Mouse (Mus musculus) erythroblast, adult 5-6 weeks (primary cell): ENCODE results near the gene Hsp90ab1. TPM values are rescaled to one million over a fixed set of nuclear protein-coding genes. Genes with fewer than 3 reads are reported as not detected.

ENCODE experiments used
- ATAC-seq: replicated peaks from 2 replicates; pipeline ENCODE4 v1.8.0; 2016; ENCODE audit warnings: moderate number of reproducible peaks, mild to moderate bottlenecking, moderate TSS enrichment, inconsistent platforms; ENCODE audit not compliant: poor library complexity, low FRiP score, severe bottlenecking
- total RNA-seq, 2 experiments: library from RNA; stranded (forward) in 1 of 2; stranded (reverse) in 1 of 2; fragments of 150-400 nt in 1 of 2; fragments of 200-764, 138-1000 nt in 1 of 2; gene quantifications; 2 replicates each; pipeline versions ENCODE4 v1.2.3 to v1.2.4; 2015 to 2017; ENCODE audit warnings: low replicate concordance in 2 of 2

Hsp90ab1 gene
- total RNA-seq, 2 experiments from 2014 or later: 222 to 246 TPM

GRCm38 (mm10) chr17:45547461-45548190 lies 25.4 kb downstream of the Hsp90ab1 start:
- ATAC-seq: no peak

- ATAC-seq: no peak
Measured at GRCm38 (mm10) chr17:45546941-45547340, 26.1 kb downstream of the Hsp90ab1 start.

- no peak for ATAC-seq
Measured at GRCm38 (mm10) chr17:45545278-45545961, 27.7 kb downstream of the Hsp90ab1 start.

- ATAC-seq: no peak
Measured at GRCm38 (mm10) chr17:45544873-45545277, 28.2 kb downstream of the Hsp90ab1 start.

- no peak for ATAC-seq
Measured at GRCm38 (mm10) chr17:45544001-45544872, 28.8 kb downstream of the Hsp90ab1 start.

- ATAC-seq: no peak
Measured at GRCm38 (mm10) chr17:45543115-45543514, 30.0 kb downstream of the Hsp90ab1 start.

GRCm38 (mm10) chr17:45542705-45543104 lies 30.4 kb downstream of the Hsp90ab1 start:
- ATAC-seq: no peak

- ATAC-seq: no peak
Measured at GRCm38 (mm10) chr17:45542129-45542528, 30.9 kb downstream of the Hsp90ab1 start.

GRCm38 (mm10) chr17:45539664-45540063 lies 33.4 kb downstream of the Hsp90ab1 start:
- no peak for ATAC-seq

- no peak for ATAC-seq
Measured at GRCm38 (mm10) chr17:45538394-45538793, 34.7 kb downstream of the Hsp90ab1 start.

- ATAC-seq: no peak
Measured at GRCm38 (mm10) chr17:45536264-45536663, 36.8 kb downstream of the Hsp90ab1 start.

- ATAC-seq: no peak
Measured at GRCm38 (mm10) chr17:45532896-45533295, 40.2 kb downstream of the Hsp90ab1 start.

- no peak for ATAC-seq
Measured at GRCm38 (mm10) chr17:45530346-45530782, 42.7 kb downstream of the Hsp90ab1 start.

GRCm38 (mm10) chr17:45526571-45526970 lies 46.5 kb downstream of the Hsp90ab1 start:
- no peak for ATAC-seq

- ATAC-seq: no peak
Measured at GRCm38 (mm10) chr17:45524961-45525360, 48.1 kb downstream of the Hsp90ab1 start.

GRCm38 (mm10) chr17:45523263-45523662 lies 49.8 kb downstream of the Hsp90ab1 start, which contains the start of gene Tcte1:
TSS of gene Tcte1 (plus strand) at chr17:45523434.
- ATAC-seq: no peak

- ATAC-seq: no peak
Measured at GRCm38 (mm10) chr17:45520136-45520535, 52.9 kb downstream of the Hsp90ab1 start.

GRCm38 (mm10) chr17:45518766-45519475 lies 54.1 kb downstream of the Hsp90ab1 start:
- no peak for ATAC-seq
